Mouse (Mus musculus) cerebellum, postnatal 25 days (tissue): ENCODE measurements around the gene Olfr71.
A peak's percentile ranks its signal among the peaks of the same experiment; 100 is the strongest.

Source experiments
- DNase-seq, 2 experiments: peaks; one replicate each; pipeline ENCODE4 v3.0.0; 2021; ENCODE audit warnings: mixed read lengths in 2 of 2

The Olfr71 gene

GRCm38 (mm10) chr4:43655656-43656338 is 54.3 kb downstream of the Olfr71 start:
- peak in 1 of 2 experiments; percentile 34 for DNase-seq
